Mouse (Mus musculus): Measurements from ENCODE around the gene Mrpl38. TPM values are rescaled to one million over a fixed set of nuclear protein-coding genes. Genes with fewer than 3 reads are reported as not detected.
A peak's percentile ranks its signal among the peaks of the same experiment; 100 is the strongest.

Gene Mrpl38
- polyA plus RNA-seq, 1 experiment from 2014 or later, result 110 TPM

DNA sequence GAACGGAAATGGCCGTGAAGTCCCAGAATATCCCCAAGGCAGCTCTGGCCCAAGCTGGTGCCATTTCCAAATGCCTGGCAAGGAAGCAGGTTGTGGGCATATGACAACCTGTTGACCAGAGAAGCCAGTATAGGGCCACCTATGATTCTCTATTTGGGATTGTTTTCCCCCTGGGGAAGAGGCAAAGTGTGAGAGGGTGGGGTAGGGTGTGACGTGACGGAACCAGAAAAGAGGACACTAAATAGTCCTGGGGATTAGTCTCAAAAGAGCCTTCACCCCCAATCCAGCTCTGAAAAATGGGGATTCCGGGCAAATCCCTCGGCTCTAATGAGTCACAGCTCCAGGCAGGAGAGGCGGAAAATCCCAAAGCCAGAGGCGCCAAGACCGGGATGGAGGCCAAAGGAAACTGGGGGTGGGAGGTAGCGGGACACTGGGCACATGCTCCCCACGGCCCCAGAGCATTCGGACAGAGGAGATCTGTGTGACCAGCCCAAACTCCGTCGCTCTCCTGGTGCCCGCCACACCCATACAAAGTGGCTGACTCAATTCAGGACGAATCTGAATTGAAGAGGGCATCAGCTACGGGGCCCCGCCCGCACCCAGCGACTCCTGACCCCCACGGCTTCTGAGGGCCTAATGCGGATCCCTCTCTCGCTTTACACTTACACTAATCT lies 30.1 kb downstream of the Mrpl38 start:
- Histone ChIP-seq H3K27me3 (replicated peaks; ENCODE audit: control insufficient read depth, insufficient read depth, low read length) (peaks cover 35% of the 10 kb centered on the region; the same call in 1 of the 2 replicates), H3K36me3 (ENCODE audit: control insufficient read depth, insufficient read depth, low read length) (no peaks in the 10 kb centered on the region), H3K9me3 (ENCODE audit: control insufficient read depth, low read length) (no peaks in the 10 kb centered on the region), H3K4me3 (ENCODE audit: low read length) (peak overlapping the region; percentile 63), H3K4me2 (ENCODE audit: low read depth, low read length) (peak overlapping the region; percentile 81), H3K9ac (ENCODE audit: low read depth, low read length) (peak overlapping the region; percentile 54), H3K27ac (ENCODE audit: low read length) (no peak overlapping the region), H3K4me1 (ENCODE audit: control insufficient read depth, insufficient read depth, low read length) (peaks cover 57% of the 10 kb centered on the region)
- 16% methylated on average over 23 of the region's 23 CpGs for WGBS
- no peak for ATAC-seq

DNA sequence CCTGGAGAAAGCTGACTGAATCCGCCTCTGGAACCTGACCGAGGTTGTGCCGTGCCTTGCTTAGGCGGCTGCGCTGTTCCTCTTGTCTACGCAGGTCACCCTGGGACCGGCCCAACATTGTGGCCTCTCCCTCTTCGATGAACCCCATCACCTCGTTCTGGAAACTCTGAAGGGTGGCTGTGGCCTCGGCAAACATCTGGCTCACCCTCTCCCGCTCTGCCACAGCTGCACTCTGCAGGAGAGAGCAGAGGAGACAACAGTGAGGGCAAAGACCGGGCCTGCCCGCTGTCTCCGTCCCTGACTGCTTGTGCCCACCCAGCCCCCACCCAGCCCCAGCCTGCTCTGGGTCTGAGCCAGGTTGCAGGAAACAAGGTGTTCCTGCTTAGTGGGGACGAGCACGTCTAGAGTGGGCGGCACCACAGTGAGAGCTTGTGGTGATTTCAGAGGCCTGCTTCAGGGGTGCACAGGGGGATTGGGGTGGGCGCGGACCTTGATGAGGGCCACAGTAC lies 30.8 kb downstream of the Mrpl38 start:
- no peak for ATAC-seq
- Histone ChIP-seq H3K4me1 (ENCODE audit: control insufficient read depth, insufficient read depth, low read length) (peaks cover 63% of the 10 kb centered on the region), H3K9ac (ENCODE audit: low read depth, low read length) (peak overlapping the region; percentile 54)

DNA sequence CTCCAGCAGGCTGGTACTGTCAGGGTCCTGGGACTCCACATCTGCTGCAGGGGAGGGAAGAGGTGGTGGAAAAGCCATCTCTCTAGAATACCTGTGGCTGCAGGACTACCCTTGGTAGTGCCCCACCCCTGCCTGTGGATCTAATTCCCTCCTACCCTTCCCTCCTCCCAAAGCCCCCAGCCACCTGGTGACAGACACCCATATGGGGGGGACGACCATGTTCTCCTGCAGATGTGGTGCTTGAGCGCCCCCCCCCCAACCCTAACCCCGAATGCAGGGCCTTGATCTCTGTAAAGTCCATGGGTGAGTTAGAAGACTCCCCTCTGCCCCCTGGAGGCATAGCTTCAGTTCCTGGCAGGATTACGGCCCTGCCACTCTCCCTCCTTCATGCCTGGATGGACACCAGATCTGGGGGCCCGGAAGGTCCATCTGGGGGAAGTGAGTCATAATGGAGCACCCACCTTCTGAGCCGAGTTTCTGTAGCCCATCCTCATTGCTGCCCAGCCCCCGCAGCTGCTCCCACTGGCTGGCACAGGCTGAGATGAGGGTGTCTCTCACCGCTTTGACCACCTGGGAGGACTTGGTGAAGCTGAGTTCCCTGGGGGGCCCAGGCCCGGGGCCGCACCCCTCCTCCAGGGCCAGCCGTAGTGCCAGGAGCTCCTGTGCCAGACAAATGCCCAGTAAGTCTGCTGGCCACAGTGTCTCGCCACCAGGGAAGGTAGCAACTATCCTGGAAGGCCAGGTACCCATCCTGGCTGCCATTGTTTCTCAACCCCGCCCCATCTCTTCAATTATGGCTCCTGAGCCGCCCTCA lies 31.5 kb downstream of the Mrpl38 start:
- Histone ChIP-seq H3K9me3 (ENCODE audit: control insufficient read depth, low read length) (no peaks in the 10 kb centered on the region), H3K4me2 (ENCODE audit: low read depth, low read length) (peak overlapping the region; percentile 81), H3K36me3 (ENCODE audit: control insufficient read depth, insufficient read depth, low read length) (no peaks in the 10 kb centered on the region), H3K27ac (ENCODE audit: low read length) (no peak overlapping the region), H3K4me1 (ENCODE audit: control insufficient read depth, insufficient read depth, low read length) (peaks cover 67% of the 10 kb centered on the region), H3K4me3 (ENCODE audit: low read length) (peak overlapping the region; percentile 63), H3K27me3 (replicated peaks; ENCODE audit: control insufficient read depth, insufficient read depth, low read length) (peaks cover 35% of the 10 kb centered on the region; the same call in 1 of the 2 replicates), H3K9ac (ENCODE audit: low read depth, low read length) (peak overlapping the region; percentile 54)
- no peak for ATAC-seq
- 48% methylated on average over 13 of the region's 14 CpGs for WGBS

More for the DNA sequence above, 30.8 kb downstream of the Mrpl38 start:
- peak overlapping the region; percentile 81 for H3K4me2 ChIP-seq (ENCODE audit: low read depth, low read length)
- H3K4me3 ChIP-seq (ENCODE audit: low read length), result peak overlapping the region; percentile 63
- H3K27me3 ChIP-seq (replicated peaks; ENCODE audit: control insufficient read depth, insufficient read depth, low read length), result peaks cover 35% of the 10 kb centered on the region; the same call in 1 of the 2 replicates
- 32% methylated on average over 19 of the region's 19 CpGs for WGBS
- H3K27ac ChIP-seq (ENCODE audit: low read length), result 0 out of 2 replicates have a peak overlapping the region, but pooled peaks have one; percentile 11
- no peaks in the 10 kb centered on the region for H3K9me3 ChIP-seq (ENCODE audit: control insufficient read depth, low read length)
- H3K36me3 ChIP-seq (ENCODE audit: control insufficient read depth, insufficient read depth, low read length), result no peaks in the 10 kb centered on the region

DNA sequence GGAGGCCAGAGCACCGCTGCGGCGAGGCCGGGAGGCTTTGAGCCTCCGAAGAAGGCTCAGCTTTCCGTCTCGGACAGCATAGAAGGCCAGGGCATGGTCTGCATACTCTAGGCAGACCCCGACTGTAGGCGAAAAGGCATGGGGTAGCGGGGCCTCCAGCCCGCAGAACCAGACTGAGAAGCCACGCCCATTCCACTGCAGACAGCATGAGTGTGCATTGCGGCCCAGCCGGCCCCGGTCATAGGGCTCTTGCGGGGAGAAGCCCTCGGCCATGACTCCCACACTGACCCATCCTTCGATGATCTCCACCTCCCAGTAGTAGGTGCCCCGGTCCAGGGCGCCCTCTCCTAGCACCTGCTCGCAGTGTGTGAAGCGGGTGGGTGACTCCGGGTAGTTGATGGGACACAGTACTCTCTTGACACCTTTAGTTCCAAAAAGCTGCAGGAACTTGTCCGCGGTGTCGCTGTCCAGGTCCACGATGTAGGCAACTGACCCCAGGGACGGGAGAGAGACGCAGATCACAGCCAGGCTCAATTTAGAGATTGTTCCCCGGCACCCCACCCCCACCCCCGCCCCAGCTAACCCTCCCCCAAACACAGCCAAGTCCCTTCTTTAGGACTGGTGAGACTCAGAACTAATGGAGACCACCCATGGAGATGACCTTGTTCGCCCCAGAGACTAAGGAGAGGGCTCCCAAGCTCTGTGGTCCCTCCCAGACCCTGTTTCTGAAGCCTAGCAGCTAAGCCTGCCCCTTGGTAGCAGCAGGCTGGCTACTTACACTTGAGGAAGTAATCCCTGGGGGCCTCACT lies 32.3 kb downstream of the Mrpl38 start:
- no peaks in the 10 kb centered on the region for H3K36me3 ChIP-seq (ENCODE audit: control insufficient read depth, insufficient read depth, low read length)
- peaks cover 35% of the 10 kb centered on the region; the same call in 1 of the 2 replicates for H3K27me3 ChIP-seq (replicated peaks; ENCODE audit: control insufficient read depth, insufficient read depth, low read length)
- peak overlapping the region; percentile 54; the same call in 1 of the 2 replicates for H3K9ac ChIP-seq (ENCODE audit: low read depth, low read length)
- no peak; the same call in 1 of the 2 replicates for ATAC-seq
- H3K4me2 ChIP-seq (ENCODE audit: low read depth, low read length), result peak overlapping the region; percentile 32
- H3K27ac ChIP-seq (ENCODE audit: low read length), result no peak overlapping the region
- 0 out of 2 replicates have a peak overlapping the region, but pooled peaks have one; percentile 6 for H3K4me3 ChIP-seq (ENCODE audit: low read length)
- WGBS, result 26% methylated on average over 32 of the region's 32 CpGs
- H3K4me1 ChIP-seq (ENCODE audit: control insufficient read depth, insufficient read depth, low read length), result peaks cover 75% of the 10 kb centered on the region
- H3K9me3 ChIP-seq (ENCODE audit: control insufficient read depth, low read length), result no peaks in the 10 kb centered on the region

DNA sequence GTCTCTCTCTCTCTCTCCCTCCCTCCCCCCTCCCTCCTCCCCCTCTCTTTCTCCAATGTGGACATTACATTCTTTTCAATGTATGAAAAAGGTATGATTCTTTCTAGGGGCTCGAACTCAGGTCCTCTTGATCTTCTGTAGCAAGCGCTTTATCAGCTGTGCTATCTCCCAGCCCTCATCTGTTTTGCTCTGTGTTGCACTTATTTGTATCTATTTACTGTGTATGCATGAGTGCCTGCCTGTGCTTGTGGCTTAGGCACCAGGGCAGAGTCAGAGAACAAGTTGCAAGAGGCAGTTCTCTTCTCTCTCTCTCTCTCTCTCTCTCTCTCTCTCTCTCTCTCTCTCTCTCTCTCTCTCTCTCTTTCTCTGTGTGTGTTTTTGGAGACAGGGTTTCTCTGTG lies 33.6 kb downstream of the Mrpl38 start:
- 91% methylated on average over 2 of the region's 2 CpGs for WGBS
- H3K4me1 ChIP-seq (ENCODE audit: control insufficient read depth, insufficient read depth, low read length), result peaks cover 84% of the 10 kb centered on the region
- no peak for ATAC-seq
- no peak overlapping the region for H3K4me3 ChIP-seq (ENCODE audit: low read length)
- H3K9ac ChIP-seq (ENCODE audit: low read depth, low read length), result no peak overlapping the region
- H3K9me3 ChIP-seq (ENCODE audit: control insufficient read depth, low read length), result no peaks in the 10 kb centered on the region
- no peaks in the 10 kb centered on the region for H3K36me3 ChIP-seq (ENCODE audit: control insufficient read depth, insufficient read depth, low read length)
- no peak overlapping the region for H3K4me2 ChIP-seq (ENCODE audit: low read depth, low read length)
- H3K27ac ChIP-seq (ENCODE audit: low read length), result no peak overlapping the region
- peaks cover 29% of the 10 kb centered on the region; the same call in 1 of the 2 replicates for H3K27me3 ChIP-seq (replicated peaks; ENCODE audit: control insufficient read depth, insufficient read depth, low read length)

DNA sequence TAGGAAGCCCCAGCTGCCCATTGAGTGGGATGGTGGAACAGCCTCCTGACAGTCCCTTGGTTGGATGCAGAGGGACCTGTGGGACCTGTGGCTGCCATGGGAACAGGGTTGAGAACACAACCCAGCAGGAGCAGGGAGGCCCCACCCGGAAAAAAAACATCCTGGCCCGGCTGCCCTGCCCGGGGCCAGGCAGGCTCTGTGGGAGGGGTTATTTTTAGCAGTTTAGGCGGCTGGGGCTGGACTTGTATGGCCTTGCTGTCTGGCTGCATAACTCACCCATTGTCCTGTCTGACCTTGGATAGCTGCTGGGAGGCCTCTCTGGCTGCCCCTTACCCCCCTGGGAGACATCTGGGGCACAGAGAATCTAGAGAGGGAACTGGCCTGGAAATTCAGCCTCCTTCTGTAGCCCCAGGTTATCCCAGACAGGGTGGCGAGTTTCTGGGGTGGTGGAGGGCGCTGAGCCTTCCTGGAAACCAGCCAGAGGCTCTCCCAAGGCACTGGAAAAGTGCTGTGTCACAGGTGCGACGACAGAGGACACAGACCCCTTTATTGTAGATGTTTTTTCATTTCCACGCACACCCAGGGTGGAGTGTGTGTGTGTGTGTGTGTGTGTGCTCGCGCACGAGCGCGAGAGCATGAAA lies 34.5 kb downstream of the Mrpl38 start:
- H3K4me3 ChIP-seq (ENCODE audit: low read length), result no peak overlapping the region
- peak overlapping the region; percentile 70 for H3K27ac ChIP-seq (ENCODE audit: low read length)
- no peak overlapping the region for H3K4me2 ChIP-seq (ENCODE audit: low read depth, low read length)
- no peaks in the 10 kb centered on the region for H3K36me3 ChIP-seq (ENCODE audit: control insufficient read depth, insufficient read depth, low read length)
- H3K4me1 ChIP-seq (ENCODE audit: control insufficient read depth, insufficient read depth, low read length), result peaks cover 80% of the 10 kb centered on the region
- H3K9ac ChIP-seq (ENCODE audit: low read depth, low read length), result peak overlapping the region; percentile 17; the same call in 1 of the 2 replicates
- WGBS, result 37% methylated on average over 14 of the region's 14 CpGs
- peaks cover 20% of the 10 kb centered on the region; the same call in 1 of the 2 replicates for H3K27me3 ChIP-seq (replicated peaks; ENCODE audit: control insufficient read depth, insufficient read depth, low read length)
- ATAC-seq, result peak; percentile 68
- H3K9me3 ChIP-seq (ENCODE audit: control insufficient read depth, low read length), result no peaks in the 10 kb centered on the region

DNA sequence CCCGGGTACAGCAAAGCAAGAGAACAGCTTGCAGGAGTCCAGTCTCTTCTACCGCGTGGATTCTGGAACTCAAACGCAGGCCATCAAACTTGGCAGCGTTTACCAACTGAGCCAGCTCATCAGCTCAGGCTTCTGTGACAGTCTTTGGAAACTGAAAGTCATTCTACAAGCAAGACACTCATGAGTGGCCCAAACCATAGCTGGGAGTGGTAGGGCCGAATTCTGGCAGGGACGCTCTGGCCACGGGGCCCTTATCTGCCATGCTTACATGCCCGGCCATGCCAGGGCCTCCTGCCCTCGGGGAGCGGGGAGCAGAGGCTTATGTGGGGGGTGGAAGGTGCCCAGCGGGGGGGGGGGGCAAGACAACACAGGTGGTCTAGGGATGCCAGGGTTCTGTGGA lies 35.1 kb downstream of the Mrpl38 start:
- H3K9ac ChIP-seq (ENCODE audit: low read depth, low read length), result peak overlapping the region; percentile 17; the same call in 1 of the 2 replicates
- no peak overlapping the region for H3K4me3 ChIP-seq (ENCODE audit: low read length)
- H3K27ac ChIP-seq (ENCODE audit: low read length), result peak overlapping the region; percentile 70
- no peak for ATAC-seq
- H3K4me2 ChIP-seq (ENCODE audit: low read depth, low read length), result no peak overlapping the region
- H3K36me3 ChIP-seq (ENCODE audit: control insufficient read depth, insufficient read depth, low read length), result no peaks in the 10 kb centered on the region
- peaks cover 15% of the 10 kb centered on the region; the same call in 1 of the 2 replicates for H3K27me3 ChIP-seq (replicated peaks; ENCODE audit: control insufficient read depth, insufficient read depth, low read length)
- H3K9me3 ChIP-seq (ENCODE audit: control insufficient read depth, low read length), result no peaks in the 10 kb centered on the region
- H3K4me1 ChIP-seq (ENCODE audit: control insufficient read depth, insufficient read depth, low read length), result peaks cover 79% of the 10 kb centered on the region
- 74% methylated on average over 12 of the region's 12 CpGs for WGBS

DNA sequence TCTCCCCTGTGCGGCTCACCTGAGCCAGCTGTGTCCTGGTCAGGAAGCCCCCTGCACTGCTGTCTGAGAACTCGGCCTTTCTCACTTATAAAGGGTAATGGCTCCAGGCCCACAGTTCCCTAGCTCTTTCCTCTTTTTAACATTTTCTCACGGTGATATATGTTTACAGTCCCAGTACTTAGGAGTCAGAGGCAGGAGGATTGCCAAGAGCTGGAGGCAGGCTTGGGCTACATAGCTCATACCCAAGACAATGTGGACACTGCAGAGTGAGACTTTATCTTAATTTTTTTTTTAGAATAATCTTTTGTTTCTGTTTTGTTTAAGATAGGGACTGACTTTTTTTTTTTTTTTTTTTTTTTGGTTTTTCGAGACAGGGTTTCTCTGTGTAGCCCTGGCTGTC lies 36.2 kb downstream of the Mrpl38 start:
- Histone ChIP-seq H3K9ac (ENCODE audit: low read depth, low read length) (peak overlapping the region; percentile 60), H3K4me1 (ENCODE audit: control insufficient read depth, insufficient read depth, low read length) (peaks cover 70% of the 10 kb centered on the region), H3K4me2 (ENCODE audit: low read depth, low read length) (no peak overlapping the region), H3K9me3 (ENCODE audit: control insufficient read depth, low read length) (no peaks in the 10 kb centered on the region), H3K36me3 (ENCODE audit: control insufficient read depth, insufficient read depth, low read length) (no peaks in the 10 kb centered on the region), H3K27ac (ENCODE audit: low read length) (peak overlapping the region; percentile 91), H3K27me3 (replicated peaks; ENCODE audit: control insufficient read depth, insufficient read depth, low read length) (peaks cover 5% of the 10 kb centered on the region; the same call in 1 of the 2 replicates), H3K4me3 (ENCODE audit: low read length) (no peak overlapping the region)
- no peak for ATAC-seq
- WGBS, result 54% methylated on average over 3 of the region's 4 CpGs
